ENCODE assay signal across 8 mouse cellular contexts in genomic region chr14:78307286-78308237, GRCm38 (mm10). TPM values are rescaled to one million over a fixed set of nuclear protein-coding genes. Genes with fewer than 3 reads are reported as not detected.
DNase-seq lines count a peak whose midpoint lies in the region; ATAC-seq lines count a peak whose summit lies in the region.

Gene Tnfsf11, minus strand, starts transcription at chr14:78308043.

- no peaks in the 10 kb centered on the region for H3K9me3 ChIP-seq in hindbrain, embryonic 13.5 days
- no peaks in the 10 kb centered on the region for H3K9me3 ChIP-seq in midbrain, embryonic 13.5 days

- H3K27ac ChIP-seq in hindbrain, embryonic 13.5 days, result no peak within 1 kb of the TSS
- no peak within 1 kb of the TSS for H3K27ac ChIP-seq in midbrain, embryonic 13.5 days

- no peaks in the 10 kb centered on the region for H3K36me3 ChIP-seq in hindbrain, embryonic 13.5 days
- H3K36me3 ChIP-seq in midbrain, embryonic 13.5 days, result no peaks in the 10 kb centered on the region

- peak; percentile 33 for DNase-seq in cerebellum, postnatal 14 days
- no peak for DNase-seq in cerebellum, postnatal 4 days (ENCODE audit: low spot score in 2 of 2)
- DNase-seq in testis, postnatal 10 days (ENCODE audit: low spot score), result peak; percentile 47
- no peak for DNase-seq in testis, postnatal 14 days (ENCODE audit: low spot score)
- no peak for DNase-seq in right cerebral cortex, adult 18-20 months
- no peak for DNase-seq in natural killer cell, adult 2 months (ENCODE audit: low spot score in 2 of 2)

- ATAC-seq in hindbrain, embryonic 13.5 days (ENCODE audit: low FRiP score), result no peak
- ATAC-seq in midbrain, embryonic 13.5 days, result peak; percentile 45

- peaks cover 9% of the 10 kb centered on the region for H3K4me1 ChIP-seq in hindbrain, embryonic 13.5 days (replicated peaks)
- H3K4me1 ChIP-seq in midbrain, embryonic 13.5 days (replicated peaks), result peaks cover 7% of the 10 kb centered on the region

- H3K4me2 ChIP-seq in hindbrain, embryonic 13.5 days, result peak within 1 kb of the TSS; percentile 89
- H3K4me2 ChIP-seq in midbrain, embryonic 13.5 days (replicated peaks), result peak within 1 kb of the TSS; percentile 87

- H3K27me3 ChIP-seq in hindbrain, embryonic 13.5 days, result peaks cover 39% of the 10 kb centered on the region
- peaks cover 38% of the 10 kb centered on the region for H3K27me3 ChIP-seq in midbrain, embryonic 13.5 days

- WGBS in hindbrain, embryonic 13.5 days, result 1% methylated on average over 47 of the region's 51 CpGs
- 2% methylated on average over 33 of the region's 51 CpGs for WGBS in midbrain, embryonic 13.5 days

- H3K4me3 ChIP-seq in hindbrain, embryonic 13.5 days, result peak within 1 kb of the TSS; percentile 47
- peak within 1 kb of the TSS; percentile 48 for H3K4me3 ChIP-seq in midbrain, embryonic 13.5 days (replicated peaks)

- H3K9ac ChIP-seq in hindbrain, embryonic 13.5 days, result peak within 1 kb of the TSS; percentile 72
- H3K9ac ChIP-seq in midbrain, embryonic 13.5 days (replicated peaks), result peak within 1 kb of the TSS; percentile 60

RNA-seq across cellular contexts. Expression of gene Tnfsf11, which starts in this region (rescaled TPM):
- not detected in 2 replicates for polyA plus RNA-seq in hindbrain, embryonic 13.5 days (2015; fragmentation: Nextera tagmentation; extraction: Ambion mirVana)
- 0.09 TPM in 2 replicates for polyA plus RNA-seq in midbrain, embryonic 13.5 days (2015; fragmentation: Nextera tagmentation; extraction: Ambion mirVana)

Comparison
In these comparisons a context has a peak if more than half of its experiments do, and no peak if none do; other contexts are left out.
1. DNase-seq: peak in cerebellum, postnatal 14 days (2 of 2) and testis, postnatal 10 days (single experiment); none in cerebellum, postnatal 4 days (0 of 2), testis, postnatal 14 days (single experiment), right cerebral cortex, adult 18-20 months (single experiment) and natural killer cell, adult 2 months (0 of 2).
2. Peak in ATAC-seq, H3K4me3 ChIP-seq, H3K9ac ChIP-seq and H3K4me2 ChIP-seq in midbrain, embryonic 13.5 days; RNA of the gene not detected or under 1 TPM.